Mouse (Mus musculus): ENCODE measurements around the gene Mrpl58. TPM values are rescaled to one million over a fixed set of nuclear protein-coding genes. Genes with fewer than 3 reads are reported as not detected.

The Mrpl58 gene
- polyA plus RNA-seq, 1 experiment = 166 TPM

DNA sequence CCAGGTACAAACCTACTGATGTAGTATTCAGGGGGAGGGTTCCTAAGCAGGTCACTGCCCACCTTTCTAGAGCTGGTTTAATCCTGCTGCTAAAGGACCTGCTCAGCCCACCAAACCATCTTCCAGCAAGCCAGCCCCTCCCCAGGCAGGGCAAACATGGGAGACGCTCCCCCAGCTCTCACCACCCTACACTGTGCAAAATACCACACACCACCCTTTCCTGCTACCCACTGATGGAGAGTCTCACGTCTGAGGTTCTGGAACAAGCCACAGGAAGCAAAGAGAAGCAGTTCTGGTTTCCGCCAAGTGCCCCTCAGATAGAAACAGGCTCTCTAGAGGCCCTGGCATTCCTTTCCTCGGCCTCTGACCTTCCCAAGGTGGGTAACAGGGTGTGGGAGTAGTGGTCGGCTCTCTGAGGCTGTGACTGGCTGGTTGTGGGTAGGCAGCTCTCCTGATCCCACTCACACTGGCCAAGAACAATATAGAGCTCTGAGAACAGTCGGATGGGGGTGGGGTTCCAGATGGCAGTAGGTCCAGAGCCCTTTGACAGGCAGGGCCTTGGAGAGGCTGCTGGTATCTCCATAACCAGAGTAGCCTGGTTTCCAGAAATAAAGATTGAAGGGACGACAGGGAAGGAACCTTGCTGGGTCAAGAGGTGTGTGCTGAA is 37.4 kb upstream of the Mrpl58 start:
- peak overlapping the region; percentile 85 for H3K4me3 ChIP-seq (ENCODE audit: control insufficient read depth, insufficient read depth, low read length)
- no peaks in the 10 kb centered on the region for H3K36me3 ChIP-seq (ENCODE audit: control insufficient read depth, insufficient read depth, low read length)
- no peak for DNase-seq
- WGBS = 16% methylated on average over 7 of the region's 7 CpGs
- H3K27ac ChIP-seq (ENCODE audit: control insufficient read depth, insufficient read depth, low read length) = no peak overlapping the region
- H3K4me1 ChIP-seq (replicated peaks; ENCODE audit: control insufficient read depth, insufficient read depth, low read length) = peaks cover 19% of the 10 kb centered on the region
- H3K27me3 ChIP-seq (ENCODE audit: control insufficient read depth, insufficient read depth, low read length) = no peaks in the 10 kb centered on the region
- TF ChIP-seq CTCF (IDR thresholded peaks at IDR 0.05; ENCODE audit: borderline replicate concordance, control insufficient read depth, extremely low read depth, insufficient read depth, low read length, poor library complexity) = no peak
- TF ChIP-seq POLR2A (IDR thresholded peaks at IDR 0.05; ENCODE audit: control insufficient read depth, extremely low read depth, insufficient read depth, low read length, poor library complexity) = no peak

DNA sequence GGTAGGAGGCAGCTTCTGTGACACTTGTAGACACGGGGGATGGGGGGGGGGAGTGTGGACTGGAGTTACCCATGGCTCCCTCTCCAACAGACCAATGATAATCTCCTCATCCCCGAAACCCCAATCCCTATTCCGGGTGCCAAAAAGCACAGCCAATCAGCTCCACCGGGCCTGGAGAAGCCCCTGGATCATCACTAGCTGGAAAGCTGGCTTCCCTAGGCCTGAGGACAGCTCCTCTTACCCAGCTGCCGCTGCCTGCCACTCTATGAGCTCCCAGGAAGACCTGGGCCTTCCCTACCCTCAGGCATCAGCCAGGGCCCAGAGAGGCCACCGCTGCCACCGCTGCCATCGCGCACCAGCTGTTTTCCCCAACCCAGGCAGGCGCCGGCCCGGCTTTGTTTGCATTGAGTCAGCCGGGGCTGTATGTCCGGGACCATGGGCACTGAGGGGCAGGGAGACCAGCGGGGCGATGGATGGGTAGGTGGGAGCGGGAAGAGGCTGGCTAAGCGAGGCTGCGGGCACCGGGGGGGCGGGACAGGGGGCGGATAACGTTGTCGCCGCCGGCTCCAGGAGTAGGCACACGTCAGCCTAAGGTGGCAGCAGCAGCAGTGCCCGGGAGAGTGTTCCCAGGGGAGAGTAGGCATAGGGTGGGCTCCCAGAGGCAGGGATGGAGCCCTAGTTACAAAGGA is 36.7 kb upstream of the Mrpl58 start:
- Histone ChIP-seq H3K27me3 (ENCODE audit: control insufficient read depth, insufficient read depth, low read length) (no peaks in the 10 kb centered on the region), H3K4me1 (replicated peaks; ENCODE audit: control insufficient read depth, insufficient read depth, low read length) (peaks cover 19% of the 10 kb centered on the region), H3K4me3 (ENCODE audit: control insufficient read depth, insufficient read depth, low read length) (peak overlapping the region; percentile 85), H3K36me3 (ENCODE audit: control insufficient read depth, insufficient read depth, low read length) (no peaks in the 10 kb centered on the region), H3K27ac (ENCODE audit: control insufficient read depth, insufficient read depth, low read length) (no peak overlapping the region)
- WGBS = 6% methylated on average over 27 of the region's 28 CpGs
- peak; percentile 43 for DNase-seq
- no peak for TF ChIP-seq CTCF (IDR thresholded peaks at IDR 0.05; ENCODE audit: borderline replicate concordance, control insufficient read depth, extremely low read depth, insufficient read depth, low read length, poor library complexity)
- no peak for TF ChIP-seq POLR2A (IDR thresholded peaks at IDR 0.05; ENCODE audit: control insufficient read depth, extremely low read depth, insufficient read depth, low read length, poor library complexity)

DNA sequence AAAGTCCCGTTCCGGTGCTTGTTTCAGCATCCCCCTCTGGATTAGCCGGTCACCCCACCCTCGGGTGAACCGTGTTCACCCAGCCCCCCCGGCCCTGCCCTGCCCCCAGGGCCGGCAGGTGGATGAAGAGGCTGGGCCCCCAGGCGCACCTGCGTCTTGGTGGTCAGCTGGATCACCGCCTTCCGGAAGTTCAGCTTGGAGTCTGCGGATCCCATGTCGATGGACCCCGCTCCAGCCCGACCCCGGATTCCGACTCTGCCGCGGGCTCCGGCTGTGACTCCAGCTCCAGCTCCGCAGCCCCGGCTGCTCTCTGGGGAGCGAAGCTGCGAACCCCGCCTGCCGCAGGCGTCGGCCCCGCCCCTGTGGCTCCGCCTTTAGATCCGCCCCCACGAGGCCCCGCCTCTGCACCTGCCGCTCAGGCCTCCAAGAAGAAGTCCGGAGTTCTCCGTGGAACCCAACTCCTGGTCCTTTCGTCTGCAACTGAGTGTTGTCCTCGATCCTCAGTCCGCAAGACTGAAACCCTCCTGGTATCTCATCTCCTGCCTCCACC is 36.1 kb upstream of the Mrpl58 start, which contains the start of gene Hid1:
Gene Hid1 (minus strand): TSS at position 362 of the 550 bp plus-strand sequence.
- TF ChIP-seq POLR2A (IDR thresholded peaks at IDR 0.05; ENCODE audit: control insufficient read depth, extremely low read depth, insufficient read depth, low read length, poor library complexity) = peak; percentile 84
- no peak for TF ChIP-seq CTCF (IDR thresholded peaks at IDR 0.05; ENCODE audit: borderline replicate concordance, control insufficient read depth, extremely low read depth, insufficient read depth, low read length, poor library complexity)
- WGBS = under 1% methylated on average over 39 of the region's 39 CpGs

DNA sequence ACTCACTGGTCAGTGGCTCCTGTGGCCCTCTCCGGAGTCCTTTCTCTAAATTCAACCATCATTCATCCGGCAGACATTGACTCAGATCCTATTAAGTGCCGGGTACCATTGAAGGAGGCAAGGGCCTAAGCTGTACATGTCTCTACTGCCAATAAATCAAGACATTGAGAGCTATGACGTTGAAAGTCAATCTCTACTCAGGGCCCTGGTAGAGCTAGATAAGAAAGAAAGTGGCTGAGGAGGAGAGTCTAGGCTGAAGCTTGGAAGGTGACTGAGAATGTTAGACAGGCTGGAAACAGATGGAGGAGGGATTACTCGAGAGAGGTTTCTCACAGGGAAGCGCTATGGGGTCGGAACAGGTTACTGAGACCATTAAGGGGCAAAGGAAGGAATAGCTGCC is 33.2 kb upstream of the Mrpl58 start:
- DNase-seq = no peak
- WGBS = 68% methylated on average over 7 of the region's 7 CpGs
- no peaks in the 10 kb centered on the region for H3K36me3 ChIP-seq (ENCODE audit: control insufficient read depth, insufficient read depth, low read length)
- peaks cover 17% of the 10 kb centered on the region for H3K27me3 ChIP-seq (ENCODE audit: control insufficient read depth, insufficient read depth, low read length)
- no peak overlapping the region for H3K27ac ChIP-seq (ENCODE audit: control insufficient read depth, insufficient read depth, low read length)
- peaks cover 23% of the 10 kb centered on the region for H3K4me1 ChIP-seq (replicated peaks; ENCODE audit: control insufficient read depth, insufficient read depth, low read length)
- no peak for TF ChIP-seq POLR2A (IDR thresholded peaks at IDR 0.05; ENCODE audit: control insufficient read depth, extremely low read depth, insufficient read depth, low read length, poor library complexity)
- TF ChIP-seq CTCF (IDR thresholded peaks at IDR 0.05; ENCODE audit: borderline replicate concordance, control insufficient read depth, extremely low read depth, insufficient read depth, low read length, poor library complexity) = no peak
- H3K4me3 ChIP-seq (ENCODE audit: control insufficient read depth, insufficient read depth, low read length) = no peak overlapping the region

More for the DNA sequence above, 36.1 kb upstream of the Mrpl58 start, which contains the start of gene Hid1:
- Histone ChIP-seq H3K4me3 (ENCODE audit: control insufficient read depth, insufficient read depth, low read length) (peak within 1 kb of the TSS; percentile 85), H3K36me3 (ENCODE audit: control insufficient read depth, insufficient read depth, low read length) (no peaks in the 10 kb centered on the region), H3K27me3 (ENCODE audit: control insufficient read depth, insufficient read depth, low read length) (no peaks in the 10 kb centered on the region), H3K4me1 (replicated peaks; ENCODE audit: control insufficient read depth, insufficient read depth, low read length) (peaks cover 19% of the 10 kb centered on the region), H3K27ac (ENCODE audit: control insufficient read depth, insufficient read depth, low read length) (no peak within 1 kb of the TSS)
- DNase-seq = peak; percentile 92

DNA sequence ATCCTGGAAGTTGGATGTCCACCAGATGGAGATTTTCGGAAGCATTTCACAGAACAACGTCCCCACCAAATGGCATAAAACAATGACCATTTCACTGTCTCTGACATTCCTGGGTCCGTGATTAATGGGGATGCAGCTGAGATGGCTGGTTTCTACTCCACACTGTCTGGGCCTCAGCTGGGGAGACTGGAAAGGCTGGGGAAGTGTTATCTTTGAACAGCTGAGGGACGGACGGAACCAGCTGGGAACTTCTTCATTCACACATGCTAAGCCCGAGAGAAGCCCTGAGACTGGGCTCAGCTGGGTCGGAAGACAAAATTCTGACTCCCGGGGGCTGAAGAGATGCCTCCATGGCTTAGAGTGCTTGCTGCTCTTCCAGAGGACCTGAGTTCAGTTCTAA is 32.2 kb upstream of the Mrpl58 start:
- no peak for TF ChIP-seq CTCF (IDR thresholded peaks at IDR 0.05; ENCODE audit: borderline replicate concordance, control insufficient read depth, extremely low read depth, insufficient read depth, low read length, poor library complexity)
- no peak for TF ChIP-seq POLR2A (IDR thresholded peaks at IDR 0.05; ENCODE audit: control insufficient read depth, extremely low read depth, insufficient read depth, low read length, poor library complexity)
- 91% methylated on average over 8 of the region's 8 CpGs for WGBS
- no peak overlapping the region for H3K27ac ChIP-seq (ENCODE audit: control insufficient read depth, insufficient read depth, low read length)
- H3K4me1 ChIP-seq (replicated peaks; ENCODE audit: control insufficient read depth, insufficient read depth, low read length) = peaks cover 17% of the 10 kb centered on the region
- peaks cover 18% of the 10 kb centered on the region for H3K27me3 ChIP-seq (ENCODE audit: control insufficient read depth, insufficient read depth, low read length)
- H3K36me3 ChIP-seq (ENCODE audit: control insufficient read depth, insufficient read depth, low read length) = no peaks in the 10 kb centered on the region
- H3K4me3 ChIP-seq (ENCODE audit: control insufficient read depth, insufficient read depth, low read length) = no peak overlapping the region
- no peak for DNase-seq

DNA sequence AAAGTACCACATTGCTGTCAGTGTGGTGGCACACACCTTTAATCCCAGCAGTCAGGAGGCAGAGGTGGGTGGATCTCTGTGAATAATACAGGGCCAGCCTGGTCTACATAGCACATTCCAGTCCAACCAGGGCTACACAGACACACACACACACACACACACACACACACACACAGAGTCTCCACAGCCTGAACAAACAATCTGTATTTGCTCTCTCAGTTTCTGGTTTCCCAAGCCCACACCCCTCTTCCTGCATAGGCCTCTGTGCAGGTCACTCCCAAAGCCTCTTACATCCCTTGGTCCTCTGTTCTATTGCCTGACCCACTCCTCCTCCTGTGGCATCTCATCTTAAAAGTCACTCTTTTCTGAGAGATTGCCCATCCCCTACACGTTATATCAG is 31.5 kb upstream of the Mrpl58 start:
- peaks cover 10% of the 10 kb centered on the region for H3K4me1 ChIP-seq (replicated peaks; ENCODE audit: control insufficient read depth, insufficient read depth, low read length)
- peaks cover 18% of the 10 kb centered on the region for H3K27me3 ChIP-seq (ENCODE audit: control insufficient read depth, insufficient read depth, low read length)
- H3K4me3 ChIP-seq (ENCODE audit: control insufficient read depth, insufficient read depth, low read length) = no peak overlapping the region
- no peaks in the 10 kb centered on the region for H3K36me3 ChIP-seq (ENCODE audit: control insufficient read depth, insufficient read depth, low read length)
- no peak for TF ChIP-seq POLR2A (IDR thresholded peaks at IDR 0.05; ENCODE audit: control insufficient read depth, extremely low read depth, insufficient read depth, low read length, poor library complexity)
- TF ChIP-seq CTCF (IDR thresholded peaks at IDR 0.05; ENCODE audit: borderline replicate concordance, control insufficient read depth, extremely low read depth, insufficient read depth, low read length, poor library complexity) = no peak
- 84% methylated on average over 1 of the region's 1 CpGs for WGBS
- H3K27ac ChIP-seq (ENCODE audit: control insufficient read depth, insufficient read depth, low read length) = no peak overlapping the region
- DNase-seq = no peak

Data from thymus, adult 2 months (tissue).